Mouse (Mus musculus) bone marrow, adult 2 months (tissue): ENCODE data around the gene Rint1.

Experiments
- CTCF ChIP-seq: fragments of 200-500 bp; IDR thresholded peaks from 2 replicates; pipeline ENCODE4 v1.5.1; 2011; ENCODE audit warnings: low read length, control low read depth; ENCODE audit not compliant: control insufficient read depth, insufficient read depth
- POLR2A ChIP-seq: fragments of 200-500 bp; IDR thresholded peaks from 2 replicates; pipeline ENCODE4 v1.6.1; 2011; ENCODE audit warnings: low read depth, mild to moderate bottlenecking, control low read depth, low read length, borderline replicate concordance; ENCODE audit not compliant: control insufficient read depth

DNA sequence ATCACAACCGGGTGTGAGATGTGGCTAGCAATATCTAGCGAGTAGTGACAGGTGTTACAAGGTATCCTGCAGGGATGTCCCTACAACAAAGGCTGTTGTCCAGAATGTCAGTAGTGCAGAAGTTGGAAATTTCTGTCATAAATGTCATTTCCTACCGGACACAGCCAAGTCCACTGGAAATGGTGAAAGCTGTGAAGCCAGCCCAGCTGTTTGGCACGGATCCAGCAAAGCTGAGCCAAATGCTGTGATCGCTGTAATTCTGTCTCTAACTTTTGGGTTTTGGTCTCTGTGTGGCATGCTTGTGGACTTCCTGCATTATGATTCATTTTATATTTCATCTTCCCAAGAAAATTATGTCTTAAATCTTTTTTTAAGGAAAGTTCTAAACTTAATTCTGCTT, 74.8 kb downstream of the Rint1 start:
- TF ChIP-seq POLR2A, result no peak
- no peak for TF ChIP-seq CTCF
